In the genomic region with DNA sequence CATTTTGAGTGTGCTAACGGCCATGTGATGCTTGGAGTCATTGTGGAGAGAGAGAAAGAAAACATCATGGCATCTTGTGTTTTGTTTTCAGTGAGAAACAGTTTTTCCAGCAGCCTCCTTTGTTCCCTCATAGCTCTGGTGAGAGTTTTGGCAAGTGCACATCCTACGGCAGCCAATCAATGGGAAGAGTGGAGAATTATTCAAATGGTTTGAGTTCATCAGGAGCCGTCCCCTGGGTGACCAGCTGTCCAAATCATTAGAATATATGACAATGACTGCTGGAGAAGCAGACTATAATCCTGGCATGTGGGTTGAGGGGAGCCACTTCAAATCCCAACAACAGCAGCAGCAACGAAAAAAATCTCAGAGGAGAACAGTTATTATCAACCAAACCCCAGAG, we compare ENCODE assay signal across 20 mouse cellular contexts. TPM values are rescaled to one million over a fixed set of nuclear protein-coding genes. Genes with fewer than 3 reads are reported as not detected.
DNase-seq lines count a peak whose midpoint lies in the region; ATAC-seq lines count a peak whose summit lies in the region.
"Had no signal": no experiment of that assay in that cellular context is flagged by ENCODE, and none has a peak within 500 bp of the region (broad histone marks: within the 10 kb centered on the region; RNA-seq: fewer than 3 reads in every experiment).

No protein-coding gene starts in this region.

- ATAC-seq in hindbrain, embryonic 14.5 days (ENCODE audit: low FRiP score): peak; percentile 86
- ATAC-seq in neural tube, embryonic 13.5 days (ENCODE audit: low read depth): peak; percentile 74
- ATAC-seq: CD4-positive, CD25-positive, alpha-beta regulatory T cell, adult 4 months; intestine, embryonic 15.5 days had no signal

- no peak overlapping the region for H3K4me2 ChIP-seq in hindbrain, embryonic 14.5 days (replicated peaks)
- H3K4me2 ChIP-seq in neural tube, embryonic 13.5 days: no peak overlapping the region
- H3K4me2 ChIP-seq: intestine, embryonic 15.5 days; kidney, embryonic 15.5 days; liver, embryonic 13.5 days; lung, embryonic 15.5 days had no signal

- no peaks in the 10 kb centered on the region for H3K27me3 ChIP-seq in hindbrain, embryonic 14.5 days (ENCODE audit: control insufficient read depth, insufficient read depth, low read length)
- H3K27me3 ChIP-seq in neural tube, embryonic 13.5 days: no peaks in the 10 kb centered on the region
- H3K27me3 ChIP-seq: intestine, embryonic 15.5 days; kidney, embryonic 15.5 days; liver, embryonic 13.5 days; lung, embryonic 15.5 days had no signal

- no peaks in the 10 kb centered on the region for H3K36me3 ChIP-seq in hindbrain, embryonic 14.5 days (replicated peaks; ENCODE audit: control insufficient read depth, insufficient read depth)
- H3K36me3 ChIP-seq in neural tube, embryonic 13.5 days: no peaks in the 10 kb centered on the region
- H3K36me3 ChIP-seq: embryonic facial prominence, embryonic 10.5 days; G1E; intestine, embryonic 15.5 days; kidney, embryonic 15.5 days; liver, embryonic 13.5 days; lung, embryonic 15.5 days had no signal

- WGBS in hindbrain, embryonic 14.5 days: 36% methylated on average over 4 of the region's 4 CpGs
- WGBS in neural tube, embryonic 13.5 days: 45% methylated on average over 4 of the region's 4 CpGs

- peaks cover 4% of the 10 kb centered on the region; the same call in 1 of the 2 replicates for H3K4me1 ChIP-seq in hindbrain, embryonic 14.5 days (replicated peaks; ENCODE audit: control insufficient read depth, insufficient read depth, low read length)
- H3K4me1 ChIP-seq in neural tube, embryonic 13.5 days (replicated peaks): 0 out of 2 replicates have a peak, but pooled peaks cover 10% of the 10 kb centered on the region
- H3K4me1 ChIP-seq: intestine, embryonic 15.5 days; kidney, embryonic 15.5 days had no signal

- no peak overlapping the region for H3K4me3 ChIP-seq in hindbrain, embryonic 14.5 days (replicated peaks; ENCODE audit: low read length)
- no peak overlapping the region for H3K4me3 ChIP-seq in neural tube, embryonic 13.5 days
- H3K4me3 ChIP-seq: embryonic facial prominence, embryonic 10.5 days; intestine, embryonic 15.5 days; kidney, embryonic 15.5 days; left cerebral cortex, adult 2 months; liver, embryonic 13.5 days; lung, embryonic 15.5 days had no signal

- peak; percentile 44 to 66 for DNase-seq in cerebellum, postnatal 10 days
- DNase-seq in cerebellum, adult 11-12 months: no peak
- peak; percentile 44 for DNase-seq in left cerebral cortex, postnatal 4 days
- no peak for DNase-seq in left cerebral cortex, adult 18-20 months (ENCODE audit: low spot score in 2 of 2)
- peak; percentile 52 for DNase-seq in hindbrain, embryonic 14.5 days (ENCODE audit: low spot score)
- no peak for DNase-seq in urinary bladder, adult 18-20 months (ENCODE audit: low spot score in 2 of 2)
- no peak for DNase-seq in layer of hippocampus, adult 8-10 months (ENCODE audit: low spot score in 2 of 2)
- DNase-seq: gastrocnemius, postnatal 14 days; liver, embryonic 13.5 days; right cerebral cortex, postnatal 14 days had no signal

- H3K27ac ChIP-seq in hindbrain, embryonic 14.5 days: peak overlapping the region; percentile 29; the same call in 1 of the 2 replicates
- H3K27ac ChIP-seq in neural tube, embryonic 13.5 days (replicated peaks): no peak overlapping the region; the same call in 1 of the 2 replicates
- H3K27ac ChIP-seq: embryonic facial prominence, embryonic 10.5 days; intestine, embryonic 15.5 days; kidney, embryonic 15.5 days; left cerebral cortex, adult 2 months; liver, embryonic 13.5 days; lung, embryonic 15.5 days; macrophage; stomach, postnatal 0 days had no signal

- H3K9ac ChIP-seq in hindbrain, embryonic 14.5 days: no peak overlapping the region
- H3K9ac ChIP-seq in neural tube, embryonic 13.5 days: no peak overlapping the region
- H3K9ac ChIP-seq: intestine, embryonic 15.5 days; kidney, embryonic 15.5 days; liver, embryonic 13.5 days; lung, embryonic 15.5 days had no signal

- intact Hi-C loops in left cerebral cortex, postnatal 4 days (cut with DNase I): no loop called here

- no peaks in the 10 kb centered on the region for H3K9me3 ChIP-seq in hindbrain, embryonic 14.5 days (ENCODE audit: control insufficient read depth, low read length)
- H3K9me3 ChIP-seq in neural tube, embryonic 13.5 days: no peaks in the 10 kb centered on the region
- H3K9me3 ChIP-seq: embryonic facial prominence, embryonic 10.5 days; G1E; intestine, embryonic 15.5 days; kidney, embryonic 15.5 days; liver, embryonic 13.5 days; lung, embryonic 15.5 days had no signal

RNA-seq across cellular contexts. Expression of a gene that starts 2.8 kb away (rescaled TPM):
- 1 to 10 TPM; 3.2 to 4.2 TPM for total RNA-seq in left cerebral cortex, postnatal 4 days (2021)
- total RNA-seq in left cerebral cortex, adult 18-20 months (2021): 1 to 10 TPM; 3.2 to 3.3 TPM
- polyA plus RNA-seq in hindbrain, embryonic 14.5 days (2014; fragmentation: Nextera tagmentation; extraction: Ambion mirVana): 1.7 and 1.9 TPM in 2 replicates
- 1.2 and 1.3 TPM in 2 replicates for polyA plus RNA-seq in neural tube, embryonic 13.5 days (2015; fragmentation: Nextera tagmentation; extraction: Ambion mirVana)
- 10 to 100 TPM in 2 of 4 experiments, 1 to 10 TPM in 2; 3.5 to 10.8 (median 6.9) TPM for total RNA-seq in layer of hippocampus, adult 8-10 months (2022)

Comparison
In these comparisons a context has a peak if more than half of its experiments do, and no peak if none do; other contexts are left out.
1. DNase-seq: peak in cerebellum, postnatal 10 days (2 of 2), left cerebral cortex, postnatal 4 days (single experiment) and hindbrain, embryonic 14.5 days (single experiment); none in cerebellum, adult 11-12 months (single experiment), left cerebral cortex, adult 18-20 months (0 of 2), urinary bladder, adult 18-20 months (0 of 2) and layer of hippocampus, adult 8-10 months (0 of 2).